Mouse (Mus musculus): Measurements from ENCODE around the gene Lif.

The Lif gene

GRCm38 (mm10) chr11:4256846-4257607 is at the start of gene Lif:
TSS of gene Lif (plus strand) at chr11:4257557.
- no peak for DNase-seq

- DNase-seq = no peak
Observed at GRCm38 (mm10) chr11:4207655-4208054, 49.7 kb upstream of the Lif start.

GRCm38 (mm10) chr11:4209556-4209955 is 47.8 kb upstream of the Lif start:
- no peak for DNase-seq

GRCm38 (mm10) chr11:4210786-4211185 is 46.6 kb upstream of the Lif start:
- peak in 1 of 2 experiments; percentile 34 for DNase-seq

- DNase-seq = no peak
Observed at GRCm38 (mm10) chr11:4213107-4213506, 44.2 kb upstream of the Lif start.

- no peak for DNase-seq
Observed at GRCm38 (mm10) chr11:4214572-4214971, 42.8 kb upstream of the Lif start.

GRCm38 (mm10) chr11:4215061-4215460 is 42.3 kb upstream of the Lif start:
- no peak for DNase-seq

- peak; percentile 78 to 86 for DNase-seq
Observed at GRCm38 (mm10) chr11:4216248-4217000, 40.9 kb upstream of the Lif start.

- DNase-seq = peak; percentile 97 to 98
Observed at GRCm38 (mm10) chr11:4217914-4218629, 39.3 kb upstream of the Lif start, which contains the start of gene Castor1. TSS of gene Castor1 (plus strand) at chr11:4218225.

GRCm38 (mm10) chr11:4218637-4219036 is 38.7 kb upstream of the Lif start:
- no peak for DNase-seq

GRCm38 (mm10) chr11:4219317-4219751 is 38.0 kb upstream of the Lif start:
- peak; percentile 85 to 87 for DNase-seq

- no peak for DNase-seq
Observed at GRCm38 (mm10) chr11:4219908-4220307, 37.4 kb upstream of the Lif start.

GRCm38 (mm10) chr11:4220443-4221400 is 36.6 kb upstream of the Lif start:
- peak; percentile 76 to 77 for DNase-seq

GRCm38 (mm10) chr11:4222046-4222950 is 35.1 kb upstream of the Lif start:
- no peak for DNase-seq

- no peak for DNase-seq
Observed at GRCm38 (mm10) chr11:4223393-4224188, 33.8 kb upstream of the Lif start.

GRCm38 (mm10) chr11:4224223-4224622 is 33.1 kb upstream of the Lif start:
- no peak for DNase-seq

GRCm38 (mm10) chr11:4226569-4227325 is 30.6 kb upstream of the Lif start:
- DNase-seq = no peak

GRCm38 (mm10) chr11:4228463-4228862 is 28.9 kb upstream of the Lif start:
- DNase-seq = no peak

- DNase-seq = no peak
Observed at GRCm38 (mm10) chr11:4229841-4230240, 27.5 kb upstream of the Lif start.

Measured in lung, adult 18-20 months (tissue).